Mouse (Mus musculus) cerebellum, postnatal 25 days (tissue): Measurements from ENCODE around the gene Acvr1.

Experiments used
- DNase-seq, 2 experiments: peaks; one replicate each; pipeline ENCODE4 v3.0.0; 2021; ENCODE audit warnings: mixed read lengths in 2 of 2

The Acvr1 gene

GRCm38 (mm10) chr2:58552296-58552695, 14.7 kb downstream of the Acvr1 start:
- no peak for DNase-seq

- DNase-seq, result no peak
Observed at GRCm38 (mm10) chr2:58551866-58552265, 15.1 kb downstream of the Acvr1 start.

GRCm38 (mm10) chr2:58550488-58550887, 16.5 kb downstream of the Acvr1 start:
- no peak for DNase-seq

GRCm38 (mm10) chr2:58549960-58550359, 17.0 kb downstream of the Acvr1 start:
- DNase-seq, result no peak

- DNase-seq, result no peak
Observed at GRCm38 (mm10) chr2:58548943-58549342, 18.0 kb downstream of the Acvr1 start.

- DNase-seq, result no peak
Observed at GRCm38 (mm10) chr2:58546264-58546663, 20.7 kb downstream of the Acvr1 start.

GRCm38 (mm10) chr2:58544368-58544767, 22.6 kb downstream of the Acvr1 start:
- peak in 1 of 2 experiments; percentile 39 for DNase-seq

GRCm38 (mm10) chr2:58543252-58543651, 23.7 kb downstream of the Acvr1 start:
- no peak for DNase-seq

GRCm38 (mm10) chr2:58538196-58538595, 28.8 kb downstream of the Acvr1 start:
- no peak for DNase-seq

GRCm38 (mm10) chr2:58536796-58537195, 30.2 kb downstream of the Acvr1 start:
- DNase-seq, result no peak

- DNase-seq, result no peak
Observed at GRCm38 (mm10) chr2:58535233-58535632, 31.7 kb downstream of the Acvr1 start.

GRCm38 (mm10) chr2:58534379-58534778, 32.6 kb downstream of the Acvr1 start:
- no peak for DNase-seq

- peak; percentile 73 to 78 for DNase-seq
Observed at GRCm38 (mm10) chr2:58533521-58534001, 33.4 kb downstream of the Acvr1 start.

GRCm38 (mm10) chr2:58532260-58532850, 34.6 kb downstream of the Acvr1 start:
- peak; percentile 45 to 69 for DNase-seq

GRCm38 (mm10) chr2:58530521-58530920, 36.4 kb downstream of the Acvr1 start:
- DNase-seq, result no peak

GRCm38 (mm10) chr2:58529860-58530440, 37.0 kb downstream of the Acvr1 start:
- DNase-seq, result peak; percentile 50 to 64

GRCm38 (mm10) chr2:58529384-58529783, 37.6 kb downstream of the Acvr1 start:
- DNase-seq, result no peak

- DNase-seq, result peak in 1 of 2 experiments; percentile 38
Observed at GRCm38 (mm10) chr2:58527786-58528185, 39.2 kb downstream of the Acvr1 start.

GRCm38 (mm10) chr2:58524356-58524755, 42.6 kb downstream of the Acvr1 start:
- peak in 1 of 2 experiments; percentile 34 for DNase-seq

GRCm38 (mm10) chr2:58523894-58524293, 43.1 kb downstream of the Acvr1 start:
- no peak for DNase-seq

GRCm38 (mm10) chr2:58523097-58523496, 43.9 kb downstream of the Acvr1 start:
- DNase-seq, result no peak

- DNase-seq, result peak in 1 of 2 experiments; percentile 60
Observed at GRCm38 (mm10) chr2:58521621-58522020, 45.3 kb downstream of the Acvr1 start.

- no peak for DNase-seq
Observed at GRCm38 (mm10) chr2:58520727-58521126, 46.2 kb downstream of the Acvr1 start.

GRCm38 (mm10) chr2:58518517-58518916, 48.4 kb downstream of the Acvr1 start:
- DNase-seq, result no peak

- DNase-seq, result no peak
Observed at GRCm38 (mm10) chr2:58516920-58517319, 50.0 kb downstream of the Acvr1 start.
